ENCODE assay signal across 1 mouse cellular context in genomic region chr1:43473734-43474534, GRCm38 (mm10).
TF ChIP-seq lines count a peak whose summit lies in the region.

No protein-coding gene starts in this region.

TF ChIP-seq in MEL, 35 proteins besides CTCF, POLR2A, EP300 and RAD21 (continued from another document):
- peak; percentile 22; the same call in 1 of the 2 replicates for TF ChIP-seq ETS1 (IDR thresholded peaks at IDR 0.05; ENCODE audit: low read depth, low read length)
- no peak for TF ChIP-seq MEF2A (IDR thresholded peaks at IDR 0.05; ENCODE audit: extremely low read depth, insufficient replicate concordance, low read depth, low read length, poor library complexity, severe bottlenecking)
- no peak for TF ChIP-seq NRF1 (IDR thresholded peaks at IDR 0.05; ENCODE audit: insufficient read depth, low read depth, low read length, poor library complexity, severe bottlenecking)
- TF ChIP-seq TAL1 (IDR thresholded peaks at IDR 0.05; ENCODE audit: low read length): peak; percentile 16; the same call in 1 of the 2 replicates
